Mouse (Mus musculus): ENCODE results near the gene Ubl4b. TPM values are rescaled to one million over a fixed set of nuclear protein-coding genes. Genes with fewer than 3 reads are reported as not detected.

Gene Ubl4b
- polyA plus RNA-seq, 1 experiment from 2014 or later = not detected

DNA sequence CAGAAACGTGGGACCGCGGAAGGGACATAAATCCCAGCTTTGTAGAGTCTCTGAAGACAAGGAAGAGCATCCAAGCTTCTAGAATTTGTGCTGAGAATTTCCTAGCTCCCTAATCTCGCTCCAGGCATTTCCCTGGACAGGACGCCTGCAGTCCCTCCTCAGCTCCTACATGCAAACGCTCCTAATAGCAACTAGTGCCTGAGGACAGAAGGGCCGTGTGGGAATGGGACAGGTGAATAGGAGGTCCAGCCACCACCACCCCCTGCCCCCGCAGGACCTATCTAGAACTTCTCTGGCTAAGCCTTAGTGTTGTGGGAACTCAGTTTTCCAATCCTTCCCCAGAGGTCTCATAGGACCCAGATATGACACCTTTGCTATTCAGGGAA, 17.4 kb downstream of the Ubl4b start:
- WGBS = 25% methylated on average over 8 of the region's 8 CpGs
- no peaks in the 10 kb centered on the region for H3K36me3 ChIP-seq
- H3K4me2 ChIP-seq = peak overlapping the region; percentile 42
- H3K4me3 ChIP-seq = peak overlapping the region; percentile 3; the same call in 1 of the 2 replicates
- H3K27ac ChIP-seq = no peak overlapping the region
- H3K9me3 ChIP-seq = no peaks in the 10 kb centered on the region
- H3K9ac ChIP-seq = no peak overlapping the region
- peaks cover 12% of the 10 kb centered on the region for H3K4me1 ChIP-seq
- H3K27me3 ChIP-seq = peaks cover 30% of the 10 kb centered on the region; the same call in 1 of the 2 replicates
- no peak; the same call in 1 of the 2 replicates for ATAC-seq (ENCODE audit: borderline replicate concordance, extremely low read depth, low FRiP score, low TSS enrichment)

- peak; percentile 81 for ATAC-seq (ENCODE audit: borderline replicate concordance, extremely low read depth, low FRiP score, low TSS enrichment)
- H3K27me3 ChIP-seq = peaks cover 30% of the 10 kb centered on the region; the same call in 1 of the 2 replicates
- H3K36me3 ChIP-seq = no peaks in the 10 kb centered on the region
- 3% methylated on average over 17 of the region's 17 CpGs for WGBS
- H3K4me3 ChIP-seq = peak overlapping the region; percentile 3; the same call in 1 of the 2 replicates
- H3K4me1 ChIP-seq = peaks cover 12% of the 10 kb centered on the region
- no peak overlapping the region for H3K27ac ChIP-seq
- no peak overlapping the region for H3K9ac ChIP-seq
- peak overlapping the region; percentile 42 for H3K4me2 ChIP-seq
- no peaks in the 10 kb centered on the region for H3K9me3 ChIP-seq
These were observed 17.9 kb downstream of the Ubl4b start for GRCm38 (mm10) chr3:107536810-107537503.

GRCm38 (mm10) chr3:107534951-107535350, 19.9 kb downstream of the Ubl4b start:
- 80% methylated on average over 7 of the region's 7 CpGs for WGBS

GRCm38 (mm10) chr3:107533532-107533931, 21.3 kb downstream of the Ubl4b start:
- H3K27ac ChIP-seq = no peak overlapping the region
- WGBS = 30% methylated on average over 4 of the region's 4 CpGs

More at GRCm38 (mm10) chr3:107534951-107535350, 19.9 kb downstream of the Ubl4b start:
- no peak for ATAC-seq (ENCODE audit: borderline replicate concordance, extremely low read depth, low FRiP score, low TSS enrichment)
- H3K4me3 ChIP-seq = no peak overlapping the region
- H3K9me3 ChIP-seq = no peaks in the 10 kb centered on the region
- H3K36me3 ChIP-seq = no peaks in the 10 kb centered on the region
- peaks cover 12% of the 10 kb centered on the region for H3K4me1 ChIP-seq
- H3K27me3 ChIP-seq = peaks cover 21% of the 10 kb centered on the region; the same call in 1 of the 2 replicates
- no peak overlapping the region for H3K9ac ChIP-seq
- H3K4me2 ChIP-seq = no peak overlapping the region
- no peak overlapping the region for H3K27ac ChIP-seq

GRCm38 (mm10) chr3:107530581-107530980, 24.3 kb downstream of the Ubl4b start:
- no peak overlapping the region for H3K4me3 ChIP-seq
- H3K9ac ChIP-seq = no peak overlapping the region
- no peak overlapping the region for H3K27ac ChIP-seq
- H3K27me3 ChIP-seq = peaks cover 15% of the 10 kb centered on the region; the same call in 1 of the 2 replicates
- ATAC-seq (ENCODE audit: borderline replicate concordance, extremely low read depth, low FRiP score, low TSS enrichment) = no peak
- WGBS = 65% methylated on average over 5 of the region's 5 CpGs
- H3K36me3 ChIP-seq = no peaks in the 10 kb centered on the region
- H3K4me1 ChIP-seq = no peaks in the 10 kb centered on the region; the same call in 1 of the 2 replicates
- no peak overlapping the region for H3K4me2 ChIP-seq
- H3K9me3 ChIP-seq = no peaks in the 10 kb centered on the region

More at GRCm38 (mm10) chr3:107533532-107533931, 21.3 kb downstream of the Ubl4b start:
- H3K27me3 ChIP-seq = peaks cover 21% of the 10 kb centered on the region; the same call in 1 of the 2 replicates
- no peak overlapping the region for H3K9ac ChIP-seq
- H3K4me2 ChIP-seq = no peak overlapping the region
- H3K4me3 ChIP-seq = no peak overlapping the region
- peaks cover 12% of the 10 kb centered on the region for H3K4me1 ChIP-seq
- ATAC-seq (ENCODE audit: borderline replicate concordance, extremely low read depth, low FRiP score, low TSS enrichment) = no peak
- H3K9me3 ChIP-seq = no peaks in the 10 kb centered on the region
- no peaks in the 10 kb centered on the region for H3K36me3 ChIP-seq

GRCm38 (mm10) chr3:107529182-107529581, 25.7 kb downstream of the Ubl4b start:
- Histone ChIP-seq H3K4me1 (no peaks in the 10 kb centered on the region; the same call in 1 of the 2 replicates), H3K9ac (no peak overlapping the region), H3K36me3 (no peaks in the 10 kb centered on the region), H3K27me3 (peaks cover 20% of the 10 kb centered on the region; the same call in 1 of the 2 replicates), H3K4me3 (no peak overlapping the region), H3K4me2 (no peak overlapping the region), H3K27ac (no peak overlapping the region), H3K9me3 (no peaks in the 10 kb centered on the region)
- WGBS = 69% methylated on average over 5 of the region's 5 CpGs
- no peak for ATAC-seq (ENCODE audit: borderline replicate concordance, extremely low read depth, low FRiP score, low TSS enrichment)

GRCm38 (mm10) chr3:107528401-107529118, 26.3 kb downstream of the Ubl4b start:
- no peak overlapping the region for H3K27ac ChIP-seq
- H3K4me1 ChIP-seq = no peaks in the 10 kb centered on the region; the same call in 1 of the 2 replicates
- peaks cover 20% of the 10 kb centered on the region; the same call in 1 of the 2 replicates for H3K27me3 ChIP-seq
- H3K4me3 ChIP-seq = no peak overlapping the region
- no peak for ATAC-seq (ENCODE audit: borderline replicate concordance, extremely low read depth, low FRiP score, low TSS enrichment)
- no peaks in the 10 kb centered on the region for H3K9me3 ChIP-seq
- no peak overlapping the region for H3K4me2 ChIP-seq
- 22% methylated on average over 9 of the region's 9 CpGs for whole genome bisulfite sequencing
- H3K9ac ChIP-seq = no peak overlapping the region
- H3K36me3 ChIP-seq = no peaks in the 10 kb centered on the region

DNA sequence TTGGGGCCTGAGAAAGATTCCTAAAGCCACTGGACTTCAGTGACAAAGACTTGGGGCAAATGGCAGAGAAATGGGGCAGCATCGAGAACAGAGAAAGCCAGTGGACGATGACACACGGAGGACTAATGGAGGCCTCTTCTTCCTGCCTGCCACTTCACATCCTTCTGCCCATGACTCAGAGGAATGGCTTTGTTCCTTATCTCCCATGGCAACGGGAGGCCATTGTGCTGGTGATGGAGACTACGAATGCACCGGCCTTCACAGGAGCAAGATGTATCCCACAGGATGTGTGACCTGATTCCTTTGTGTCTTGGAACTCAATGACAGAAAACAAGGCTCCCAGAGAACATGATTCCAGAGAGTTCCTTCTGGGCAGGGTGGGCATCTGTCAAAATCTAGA, 30.3 kb downstream of the Ubl4b start:
- H3K4me3 ChIP-seq = no peak overlapping the region
- no peak overlapping the region for H3K9ac ChIP-seq
- 62% methylated on average over 6 of the region's 6 CpGs for WGBS
- no peak overlapping the region for H3K4me2 ChIP-seq
- H3K27me3 ChIP-seq = peaks cover 34% of the 10 kb centered on the region; the same call in 1 of the 2 replicates
- no peak overlapping the region for H3K27ac ChIP-seq
- ATAC-seq (ENCODE audit: borderline replicate concordance, extremely low read depth, low FRiP score, low TSS enrichment) = no peak
- no peaks in the 10 kb centered on the region for H3K9me3 ChIP-seq
- H3K4me1 ChIP-seq = no peaks in the 10 kb centered on the region; the same call in 1 of the 2 replicates
- no peaks in the 10 kb centered on the region for H3K36me3 ChIP-seq

GRCm38 (mm10) chr3:107520931-107521330, 33.9 kb downstream of the Ubl4b start:
- Histone ChIP-seq H3K36me3 (no peaks in the 10 kb centered on the region), H3K4me2 (no peak overlapping the region), H3K4me3 (no peak overlapping the region), H3K9me3 (no peaks in the 10 kb centered on the region), H3K27ac (no peak overlapping the region), H3K4me1 (peaks cover 16% of the 10 kb centered on the region), H3K9ac (no peak overlapping the region), H3K27me3 (peaks cover 54% of the 10 kb centered on the region)
- ATAC-seq (ENCODE audit: borderline replicate concordance, extremely low read depth, low FRiP score, low TSS enrichment) = no peak
- 59% methylated on average over 5 of the region's 5 CpGs for WGBS

GRCm38 (mm10) chr3:107517631-107518108, 37.2 kb downstream of the Ubl4b start, which contains the start of gene Slc6a17:
TSS of gene Slc6a17 (minus strand) at chr3:107518018.
- Histone ChIP-seq H3K36me3 (no peaks in the 10 kb centered on the region), H3K27ac (no peak within 1 kb of the TSS), H3K9ac (peak within 1 kb of the TSS; percentile 50), H3K4me2 (peak within 1 kb of the TSS; percentile 98), H3K9me3 (no peaks in the 10 kb centered on the region), H3K27me3 (peaks cover 50% of the 10 kb centered on the region), H3K4me3 (peak within 1 kb of the TSS; percentile 52), H3K4me1 (peaks cover 16% of the 10 kb centered on the region)
- ATAC-seq (ENCODE audit: borderline replicate concordance, extremely low read depth, low FRiP score, low TSS enrichment) = peak; percentile 72
- WGBS = under 1% methylated on average over 68 of the region's 68 CpGs

DNA sequence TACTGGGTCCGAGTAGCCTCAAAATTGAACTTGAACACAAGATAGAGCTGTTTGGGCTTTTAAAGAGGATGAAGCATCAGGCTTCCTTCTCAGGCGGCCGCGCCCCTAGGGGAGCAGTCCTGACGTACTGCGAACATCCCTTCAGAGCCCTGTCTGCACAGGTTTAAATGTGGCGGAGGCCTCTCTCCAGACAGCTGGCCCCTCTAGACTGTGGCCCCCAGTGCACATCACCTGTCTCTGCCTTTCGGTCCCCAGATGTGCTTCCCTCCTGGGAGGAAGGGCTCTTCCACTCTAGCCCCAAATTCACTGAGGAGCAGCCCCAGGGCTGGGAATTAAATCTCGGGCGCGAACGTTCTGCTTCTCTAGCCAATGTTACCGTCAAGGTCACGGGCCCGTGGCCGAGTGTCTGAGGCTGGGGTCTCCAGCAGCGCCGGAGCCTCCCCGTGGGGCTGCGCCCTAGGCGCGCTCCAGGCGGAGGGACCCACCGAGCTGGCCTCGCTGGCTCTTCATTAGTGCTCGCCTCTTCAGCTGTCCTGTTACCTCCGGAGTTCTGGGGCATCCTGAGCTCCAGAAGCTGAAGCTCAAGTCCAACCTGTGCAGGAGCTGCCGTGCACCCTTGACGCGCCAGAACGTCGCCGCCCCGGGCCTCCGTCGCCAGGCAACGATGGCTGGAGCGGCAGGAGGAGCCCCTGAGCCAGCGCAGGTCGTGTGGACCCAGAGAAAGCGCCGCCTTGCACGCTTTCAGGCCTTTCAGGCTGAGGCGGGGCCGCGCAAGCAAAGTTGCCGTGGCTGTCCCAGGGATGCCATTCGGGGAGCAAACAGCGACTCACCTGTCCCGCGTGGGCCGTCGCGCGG, 37.9 kb downstream of the Ubl4b start:
- Histone ChIP-seq H3K4me3 (peak overlapping the region; percentile 52), H3K9me3 (no peaks in the 10 kb centered on the region), H3K4me1 (peaks cover 16% of the 10 kb centered on the region), H3K4me2 (peak overlapping the region; percentile 98), H3K27me3 (peaks cover 50% of the 10 kb centered on the region), H3K27ac (no peak overlapping the region), H3K9ac (peak overlapping the region; percentile 50), H3K36me3 (no peaks in the 10 kb centered on the region)
- WGBS = 6% methylated on average over 55 of the region's 55 CpGs
- peak; percentile 76 for ATAC-seq (ENCODE audit: borderline replicate concordance, extremely low read depth, low FRiP score, low TSS enrichment)
